Mouse (Mus musculus): ENCODE data around the gene Mettl26. TPM values are rescaled to one million over a fixed set of nuclear protein-coding genes. Genes with fewer than 3 reads are reported as not detected.

The Mettl26 gene
- polyA plus RNA-seq (2012; rRNA removed) = 45.3 and 47.6 TPM in 2 replicates
- polyA plus RNA-seq (2014; fragmentation: Nextera tagmentation; extraction: Ambion mirVana) = 46.5 and 50.3 TPM in 2 replicates

- peak within 1 kb of the TSS; percentile 94 for H3K4me2 ChIP-seq (ENCODE audit: low read depth)
- DNase-seq (ENCODE audit: low read depth in 3 of 3, low spot score in 3 of 3) (peak; percentile 77), ATAC-seq (ENCODE audit: insufficient read depth) (peak; percentile 79)
- peak within 1 kb of the TSS; percentile 75 for H3K9ac ChIP-seq (replicated peaks)
- no peak for TF ChIP-seq EP300 (IDR thresholded peaks at IDR 0.05; ENCODE audit: low read depth)
- TF ChIP-seq CTCF (IDR thresholded peaks at IDR 0.05; ENCODE audit: low read depth) = 0 out of 2 replicates have a peak, but pooled peaks have one; percentile 39
- peaks cover 3% of the 10 kb centered on the region; the same call in 1 of the 2 replicates for H3K36me3 ChIP-seq (replicated peaks; ENCODE audit: control insufficient read depth, insufficient read depth, low read depth)
- under 1% methylated on average over 25 of the region's 25 CpGs for WGBS (ENCODE audit: insufficient replicate concordance)
- H3K4me3 ChIP-seq (ENCODE audit: insufficient read depth in 1 of 2, low read depth in 2 of 2, low read length in 2 of 2) = peak within 1 kb of the TSS; percentile 91 to 93
- H3K4me1 ChIP-seq (replicated peaks; ENCODE audit: control insufficient read depth in 2 of 2, insufficient read depth in 2 of 2, low read length in 1 of 2) = peaks cover 4 to 13% of the 10 kb centered on the region in 2 experiments
- no peaks in the 10 kb centered on the region for H3K9me3 ChIP-seq (ENCODE audit: control insufficient read depth, low read length)
- peak within 1 kb of the TSS; percentile 86 for H3K27ac ChIP-seq
- no peaks in the 10 kb centered on the region for H3K27me3 ChIP-seq (ENCODE audit: control insufficient read depth, insufficient read depth, low read length)
These were observed at the start of gene Mettl26 for GRCm38 (mm10) chr17:25874721-25875170. Mettl26 (plus strand) TSS chr17:25875074.

GRCm38 (mm10) chr17:25825311-25825710 lies 49.6 kb upstream of the Mettl26 start:
- H3K4me2 ChIP-seq (ENCODE audit: low read depth) = peak overlapping the region; percentile 87; the same call in 1 of the 2 replicates
- H3K36me3 ChIP-seq (replicated peaks; ENCODE audit: control insufficient read depth, insufficient read depth, low read depth) = peaks cover 3% of the 10 kb centered on the region
- TF ChIP-seq EP300 (IDR thresholded peaks at IDR 0.05; ENCODE audit: low read depth) = no peak
- no peak for TF ChIP-seq CTCF (IDR thresholded peaks at IDR 0.05; ENCODE audit: low read depth)
- no peak for DNase-seq (ENCODE audit: low read depth in 3 of 3, low spot score in 3 of 3)
- H3K27ac ChIP-seq = no peak overlapping the region
- no peak overlapping the region for H3K4me3 ChIP-seq (ENCODE audit: insufficient read depth in 1 of 2, low read depth in 2 of 2, low read length in 2 of 2)
- peaks cover 6% of the 10 kb centered on the region for H3K27me3 ChIP-seq (ENCODE audit: control insufficient read depth, insufficient read depth, low read length)
- H3K9me3 ChIP-seq (ENCODE audit: control insufficient read depth, low read length) = no peaks in the 10 kb centered on the region
- 78% methylated on average over 6 of the region's 6 CpGs for WGBS (ENCODE audit: insufficient replicate concordance)
- H3K4me1 ChIP-seq (replicated peaks; ENCODE audit: control insufficient read depth in 2 of 2, insufficient read depth in 2 of 2, low read length in 1 of 2) = peaks cover 11 to 17% of the 10 kb centered on the region in 2 experiments; a peak in 3 of 4 replicates
- no peak for ATAC-seq (ENCODE audit: insufficient read depth)
- H3K9ac ChIP-seq (replicated peaks) = no peak overlapping the region

- Histone ChIP-seq H3K27me3 (ENCODE audit: control insufficient read depth, insufficient read depth, low read length) (no peaks in the 10 kb centered on the region; the same call in 1 of the 2 replicates), H3K27ac (no peak overlapping the region), H3K4me2 (ENCODE audit: low read depth) (no peak overlapping the region), H3K36me3 (replicated peaks; ENCODE audit: control insufficient read depth, insufficient read depth, low read depth) (peaks cover 9% of the 10 kb centered on the region), H3K4me3 (ENCODE audit: insufficient read depth in 1 of 2, low read depth in 2 of 2, low read length in 2 of 2) (no peak overlapping the region), H3K9me3 (ENCODE audit: control insufficient read depth, low read length) (no peaks in the 10 kb centered on the region), H3K9ac (replicated peaks) (no peak overlapping the region), H3K4me1 (replicated peaks; ENCODE audit: control insufficient read depth in 2 of 2, insufficient read depth in 2 of 2, low read length in 1 of 2) (peaks cover 11 to 17% of the 10 kb centered on the region in 2 experiments; a peak in 3 of 4 replicates)
- ATAC-seq (ENCODE audit: insufficient read depth) = no peak
- WGBS (ENCODE audit: insufficient replicate concordance) = 87% methylated on average over 27 of the region's 27 CpGs
- TF ChIP-seq CTCF (IDR thresholded peaks at IDR 0.05; ENCODE audit: low read depth) (no peak), EP300 (IDR thresholded peaks at IDR 0.05; ENCODE audit: low read depth) (no peak)
- no peak for DNase-seq (ENCODE audit: low read depth in 3 of 3, low spot score in 3 of 3)
These were observed 48.8 kb upstream of the Mettl26 start for GRCm38 (mm10) chr17:25825984-25826570.

GRCm38 (mm10) chr17:25827011-25827410 lies 47.9 kb upstream of the Mettl26 start:
- TF ChIP-seq EP300 (IDR thresholded peaks at IDR 0.05; ENCODE audit: low read depth) (no peak), CTCF (IDR thresholded peaks at IDR 0.05; ENCODE audit: low read depth) (no peak)
- 87% methylated on average over 13 of the region's 13 CpGs for WGBS (ENCODE audit: insufficient replicate concordance)
- Histone ChIP-seq H3K4me2 (ENCODE audit: low read depth) (no peak overlapping the region), H3K4me3 (ENCODE audit: insufficient read depth in 1 of 2, low read depth in 2 of 2, low read length in 2 of 2) (no peak overlapping the region), H3K27me3 (ENCODE audit: control insufficient read depth, insufficient read depth, low read length) (no peaks in the 10 kb centered on the region; the same call in 1 of the 2 replicates), H3K27ac (no peak overlapping the region), H3K36me3 (replicated peaks; ENCODE audit: control insufficient read depth, insufficient read depth, low read depth) (peaks cover 14% of the 10 kb centered on the region), H3K9ac (replicated peaks) (no peak overlapping the region), H3K4me1 (replicated peaks; ENCODE audit: control insufficient read depth in 2 of 2, insufficient read depth in 2 of 2, low read length in 1 of 2) (peaks cover 18 to 25% of the 10 kb centered on the region in 2 experiments), H3K9me3 (ENCODE audit: control insufficient read depth, low read length) (no peaks in the 10 kb centered on the region)
- DNase-seq (ENCODE audit: low read depth in 3 of 3, low spot score in 3 of 3) (no peak), ATAC-seq (ENCODE audit: insufficient read depth) (no peak)

GRCm38 (mm10) chr17:25827546-25828222 lies 47.2 kb upstream of the Mettl26 start:
- ATAC-seq (ENCODE audit: insufficient read depth) (no peak), DNase-seq (ENCODE audit: low read depth in 3 of 3, low spot score in 3 of 3) (no peak)
- Histone ChIP-seq H3K4me1 (replicated peaks; ENCODE audit: control insufficient read depth in 2 of 2, insufficient read depth in 2 of 2, low read length in 1 of 2) (peaks cover 18 to 25% of the 10 kb centered on the region in 2 experiments), H3K27me3 (ENCODE audit: control insufficient read depth, insufficient read depth, low read length) (no peaks in the 10 kb centered on the region), H3K9me3 (ENCODE audit: control insufficient read depth, low read length) (no peaks in the 10 kb centered on the region), H3K9ac (replicated peaks) (no peak overlapping the region), H3K4me3 (ENCODE audit: insufficient read depth in 1 of 2, low read depth in 2 of 2, low read length in 2 of 2) (no peak overlapping the region), H3K36me3 (replicated peaks; ENCODE audit: control insufficient read depth, insufficient read depth, low read depth) (peaks cover 14% of the 10 kb centered on the region), H3K27ac (no peak overlapping the region), H3K4me2 (ENCODE audit: low read depth) (no peak overlapping the region)
- TF ChIP-seq EP300 (IDR thresholded peaks at IDR 0.05; ENCODE audit: low read depth) = no peak
- no peak for TF ChIP-seq CTCF (IDR thresholded peaks at IDR 0.05; ENCODE audit: low read depth)
- WGBS (ENCODE audit: insufficient replicate concordance) = 84% methylated on average over 22 of the region's 22 CpGs

Data from liver, embryonic 14.5 days (tissue).